Mouse (Mus musculus) T-helper 17 cell (primary cell): ENCODE measurements around the gene Fbxo27.

ENCODE experiments used
- in situ Hi-C, 2 experiments: fragments of 300-600 bp; cut with MboI, MseI; formaldehyde crosslinking; loops; 1 replicate in 1 of 2; 2 replicates in 1 of 2; pipeline ENCODE4 v1.15.1; 2025; ENCODE audit warnings: high pct_unique_total_duplicates in 2 of 2

Gene Fbxo27

GRCm38 (mm10) chr7:28702601-28703143, 10.0 kb downstream of the Fbxo27 start:
- in situ Hi-C loops = no loop called here

GRCm38 (mm10) chr7:28709454-28709853, 16.8 kb downstream of the Fbxo27 start:
- in situ Hi-C loops = no loop called here

GRCm38 (mm10) chr7:28710962-28711361, 18.3 kb downstream of the Fbxo27 start:
- in situ Hi-C loops = no loop called here

GRCm38 (mm10) chr7:28714667-28715066, 22.0 kb downstream of the Fbxo27 start:
- in situ Hi-C loops = no loop called here

GRCm38 (mm10) chr7:28715598-28715997, 22.9 kb downstream of the Fbxo27 start:
- in situ Hi-C loops = no loop called here

- in situ Hi-C loops = no loop called here
Observed at GRCm38 (mm10) chr7:28716590-28717281, 24.1 kb downstream of the Fbxo27 start, which contains the start of gene Fbxo17. Gene Fbxo17, plus strand, starts transcription at chr7:28716804.

GRCm38 (mm10) chr7:28717726-28718125, 25.1 kb downstream of the Fbxo27 start:
- in situ Hi-C loops = no loop called here

GRCm38 (mm10) chr7:28719159-28719558, 26.5 kb downstream of the Fbxo27 start:
- in situ Hi-C loops = no loop called here

GRCm38 (mm10) chr7:28719650-28720049, 27.0 kb downstream of the Fbxo27 start:
- in situ Hi-C loops = no loop called here

- in situ Hi-C loops = no loop called here
Observed at GRCm38 (mm10) chr7:28720753-28721537, 28.3 kb downstream of the Fbxo27 start.

- in situ Hi-C loops = no loop called here
Observed at GRCm38 (mm10) chr7:28722079-28722478, 29.4 kb downstream of the Fbxo27 start.

- in situ Hi-C loops = loop anchor here in 1 of 2 experiments (5.0 kb wide), 1 partner anchor 117 kb away; no protein-coding TSS in a partner anchor
Observed at GRCm38 (mm10) chr7:28724613-28725012, 32.0 kb downstream of the Fbxo27 start.

- in situ Hi-C loops = loop anchor here in 1 of 2 experiments (5.0 kb wide), 1 partner anchor 119 kb away; no protein-coding TSS in a partner anchor
Observed at GRCm38 (mm10) chr7:28726600-28726999, 34.0 kb downstream of the Fbxo27 start.

- in situ Hi-C loops = loop anchor here in 1 of 2 experiments (5.0 kb wide), 1 partner anchor 120 kb away; no protein-coding TSS in a partner anchor
Observed at GRCm38 (mm10) chr7:28727649-28728340, 35.1 kb downstream of the Fbxo27 start.

- in situ Hi-C loops = no loop called here
Observed at GRCm38 (mm10) chr7:28732341-28733142, 39.9 kb downstream of the Fbxo27 start.

GRCm38 (mm10) chr7:28733211-28733610, 40.6 kb downstream of the Fbxo27 start:
- in situ Hi-C loops = no loop called here

- in situ Hi-C loops = no loop called here
Observed at GRCm38 (mm10) chr7:28735701-28736100, 43.1 kb downstream of the Fbxo27 start.

GRCm38 (mm10) chr7:28739829-28740228, 47.2 kb downstream of the Fbxo27 start:
- in situ Hi-C loops = no loop called here

GRCm38 (mm10) chr7:28740949-28741348, 48.3 kb downstream of the Fbxo27 start:
- in situ Hi-C loops = no loop called here

- in situ Hi-C loops = no loop called here
Observed at GRCm38 (mm10) chr7:28741368-28741708, 48.7 kb downstream of the Fbxo27 start.
